Mouse (Mus musculus) CH12.LX (cell line): Measurements from ENCODE around the gene Vmn1r220.
"Not testable (repeated sequence)": the region's sequence is repeated elsewhere in the genome, so short reads cannot be mapped to it uniquely, and the experiment has no call there.

ENCODE experiments used
- CTCF ChIP-seq, 2 experiments: IDR thresholded peaks in 1 of 2; conservative IDR thresholded peaks in 1 of 2; 2 replicates each; pipeline ENCODE4 v1.5.1; 2011 to 2012; ENCODE audit warnings: low read depth in 2 of 2, low read length in 2 of 2, improper control_type of control experiment in 1 of 2, inconsistent platforms in 1 of 2, mild to moderate bottlenecking in 1 of 2, moderate library complexity in 1 of 2
- POLR2A ChIP-seq: IDR thresholded peaks from 2 replicates; pipeline ENCODE4 v1.6.1; 2011; ENCODE audit warnings: low read depth, mild to moderate bottlenecking, improper control_type of control experiment, low read length

DNA sequence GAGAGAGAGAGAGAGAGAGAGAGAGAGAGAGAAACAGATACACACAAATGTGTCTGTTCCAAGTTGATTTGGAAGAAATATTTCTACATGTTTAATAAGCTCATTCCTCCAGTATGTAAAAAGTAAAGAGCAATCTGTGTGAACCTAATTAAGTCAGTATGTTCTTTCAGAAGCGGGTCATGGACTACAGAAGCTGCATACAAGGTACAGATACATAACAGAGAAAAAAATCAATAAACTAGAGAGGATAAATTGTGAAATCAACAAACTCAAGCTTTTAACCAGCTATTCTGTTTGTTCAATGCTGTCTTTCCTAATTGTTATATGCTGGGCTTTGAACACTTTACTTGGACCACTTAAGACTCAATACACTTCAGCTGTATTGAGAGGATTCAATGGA is 16.1 kb upstream of the Vmn1r220 start:
- TF ChIP-seq POLR2A; CTCF (conservative IDR thresholded peaks at IDR 0.05 in 1 of 2, IDR thresholded peaks at IDR 0.05 in 1 of 2; ENCODE audit: low read depth in 2 of 2, low read length in 2 of 2): not testable (repeated sequence)
